Mouse (Mus musculus): ENCODE data around the gene Hmgn3.
"Not testable (repeated sequence)": the region's sequence is repeated elsewhere in the genome, so short reads cannot be mapped to it uniquely, and the experiment has no call there.

The Hmgn3 gene

GRCm38 (mm10) chr9:83146446-83147188 is at the start of gene Hmgn3:
TSS of gene Hmgn3 (minus strand) at chr9:83146685.
- peak; percentile 95 for DNase-seq

- no peak for DNase-seq
Measured at GRCm38 (mm10) chr9:83195765-83196164, 49.3 kb upstream of the Hmgn3 start.

- DNase-seq = peak; percentile 67
Measured at GRCm38 (mm10) chr9:83195007-83195406, 48.5 kb upstream of the Hmgn3 start.

GRCm38 (mm10) chr9:83187752-83188151 is 41.3 kb upstream of the Hmgn3 start:
- DNase-seq = no peak

- DNase-seq = peak; percentile 74
Measured at GRCm38 (mm10) chr9:83145591-83146445, 667 bp downstream of the Hmgn3 start.

GRCm38 (mm10) chr9:83129831-83130230 is 16.7 kb downstream of the Hmgn3 start:
- DNase-seq = no peak

GRCm38 (mm10) chr9:83127840-83128239 is 18.6 kb downstream of the Hmgn3 start:
- DNase-seq = no peak

GRCm38 (mm10) chr9:83126482-83126881 is 20.0 kb downstream of the Hmgn3 start:
- DNase-seq = not testable (repeated sequence)

- no peak for DNase-seq
Measured at GRCm38 (mm10) chr9:83119211-83119610, 27.3 kb downstream of the Hmgn3 start.

- no peak for DNase-seq
Measured at GRCm38 (mm10) chr9:83117486-83117885, 29.0 kb downstream of the Hmgn3 start.

GRCm38 (mm10) chr9:83116774-83117474 is 29.6 kb downstream of the Hmgn3 start:
- DNase-seq = peak; percentile 51

- DNase-seq = peak; percentile 53
Measured at GRCm38 (mm10) chr9:83115676-83116075, 30.8 kb downstream of the Hmgn3 start.

- DNase-seq = no peak
Measured at GRCm38 (mm10) chr9:83113800-83114217, 32.7 kb downstream of the Hmgn3 start.

- peak; percentile 20 for DNase-seq
Measured at GRCm38 (mm10) chr9:83112305-83112768, 34.1 kb downstream of the Hmgn3 start.

- no peak for DNase-seq
Measured at GRCm38 (mm10) chr9:83111789-83112188, 34.7 kb downstream of the Hmgn3 start.

GRCm38 (mm10) chr9:83111117-83111686 is 35.3 kb downstream of the Hmgn3 start:
- DNase-seq = no peak

GRCm38 (mm10) chr9:83110406-83111116 is 35.9 kb downstream of the Hmgn3 start:
- no peak for DNase-seq

GRCm38 (mm10) chr9:83109705-83110104 is 36.8 kb downstream of the Hmgn3 start:
- DNase-seq = no peak

- DNase-seq = no peak
Measured at GRCm38 (mm10) chr9:83108821-83109220, 37.7 kb downstream of the Hmgn3 start.

- no peak for DNase-seq
Measured at GRCm38 (mm10) chr9:83103785-83104184, 42.7 kb downstream of the Hmgn3 start.

- no peak for DNase-seq
Measured at GRCm38 (mm10) chr9:83101691-83102090, 44.8 kb downstream of the Hmgn3 start.

GRCm38 (mm10) chr9:83100786-83101185 is 45.7 kb downstream of the Hmgn3 start:
- DNase-seq = no peak
